ENCODE assay signal across 8 mouse cellular contexts in genomic region chr1:131097700-131098094, GRCm38 (mm10). TPM values are rescaled to one million over a fixed set of nuclear protein-coding genes. Genes with fewer than 3 reads are reported as not detected.
DNase-seq lines count a peak whose midpoint lies in the region; ATAC-seq and TF ChIP-seq lines count a peak whose summit lies in the region.

Mapkapk2 (minus strand) TSS chr1:131097826.

- peak; percentile 76 for TF ChIP-seq POLR2A in kidney, adult 2 months (IDR thresholded peaks at IDR 0.05; ENCODE audit: low read depth, low read length)

- WGBS in embryonic facial prominence, embryonic 12.5 days, result under 1% methylated on average over 32 of the region's 32 CpGs
- WGBS in kidney, adult 2 months, result 1% methylated on average over 31 of the region's 32 CpGs
- 0% methylated on average over 29 of the region's 32 CpGs for WGBS in limb, embryonic 15.5 days

- H3K4me2 ChIP-seq in embryonic facial prominence, embryonic 12.5 days (replicated peaks), result peak within 1 kb of the TSS; percentile 87
- peak within 1 kb of the TSS; percentile 69 for H3K4me2 ChIP-seq in limb, embryonic 15.5 days

- peak within 1 kb of the TSS; percentile 95 for H3K9ac ChIP-seq in embryonic facial prominence, embryonic 12.5 days
- peak within 1 kb of the TSS; percentile 91 for H3K9ac ChIP-seq in limb, embryonic 15.5 days

- TF ChIP-seq CTCF in kidney, adult 2 months (conservative IDR thresholded peaks at IDR 0.05; ENCODE audit: insufficient read depth, insufficient read length, low read depth, low read length), result no peak

- no peaks in the 10 kb centered on the region for H3K36me3 ChIP-seq in embryonic facial prominence, embryonic 12.5 days
- no peaks in the 10 kb centered on the region for H3K36me3 ChIP-seq in kidney, adult 2 months (ENCODE audit: control insufficient read depth, insufficient read depth, low read length)
- no peaks in the 10 kb centered on the region for H3K36me3 ChIP-seq in limb, embryonic 15.5 days

- H3K4me1 ChIP-seq in embryonic facial prominence, embryonic 12.5 days, result peaks cover 16% of the 10 kb centered on the region
- H3K4me1 ChIP-seq in kidney, adult 2 months (ENCODE audit: control insufficient read depth, insufficient read depth, low read length), result peaks cover 28% of the 10 kb centered on the region
- peaks cover 31% of the 10 kb centered on the region for H3K4me1 ChIP-seq in limb, embryonic 15.5 days

- H3K27ac ChIP-seq in embryonic facial prominence, embryonic 12.5 days, result peak within 1 kb of the TSS; percentile 91
- H3K27ac ChIP-seq in kidney, adult 2 months (ENCODE audit: insufficient read depth, low read depth, low read length), result peak within 1 kb of the TSS; percentile 83
- peak within 1 kb of the TSS; percentile 92 for H3K27ac ChIP-seq in limb, embryonic 15.5 days

- no peaks in the 10 kb centered on the region for H3K9me3 ChIP-seq in embryonic facial prominence, embryonic 12.5 days
- H3K9me3 ChIP-seq in limb, embryonic 15.5 days, result no peaks in the 10 kb centered on the region

- peak; percentile 93 for ATAC-seq in embryonic facial prominence, embryonic 12.5 days (ENCODE audit: insufficient number of reproducible peaks, insufficient read depth, low FRiP score, low TSS enrichment)
- peak; percentile 95 for ATAC-seq in limb, embryonic 15.5 days (ENCODE audit: insufficient number of reproducible peaks, low FRiP score, low TSS enrichment, low read depth)

- peak; percentile 93 for DNase-seq in 3134 (ENCODE audit: extremely low read depth, insufficient read length, low spot score)
- peak; percentile 95 for DNase-seq in adrenal gland, postnatal 25 days
- DNase-seq in heart, adult 18-20 months, result peak; percentile 95 to 96
- peak; percentile 95 for DNase-seq in kidney, adult 2 months
- DNase-seq in monocyte, adult 2 months (ENCODE audit: low read depth in 1 of 2, low spot score in 2 of 2), result peak; percentile 67 to 88
- peak; percentile 92 to 93 for DNase-seq in spleen, postnatal 36 days (ENCODE audit: low spot score in 2 of 2)

- no peaks in the 10 kb centered on the region for H3K27me3 ChIP-seq in embryonic facial prominence, embryonic 12.5 days
- H3K27me3 ChIP-seq in kidney, adult 2 months (replicated peaks; ENCODE audit: control insufficient read depth, insufficient read depth, low read length), result no peaks in the 10 kb centered on the region
- H3K27me3 ChIP-seq in limb, embryonic 15.5 days, result no peaks in the 10 kb centered on the region

- H3K4me3 ChIP-seq in embryonic facial prominence, embryonic 12.5 days, result peak within 1 kb of the TSS; percentile 95
- peak within 1 kb of the TSS; percentile 95 for H3K4me3 ChIP-seq in kidney, adult 2 months (ENCODE audit: insufficient read depth, low read depth, low read length)
- H3K4me3 ChIP-seq in limb, embryonic 15.5 days, result peak within 1 kb of the TSS; percentile 93

RNA-seq across cellular contexts. Expression of gene Mapkapk2, which starts in this region (rescaled TPM):
- 134 and 159 TPM in 2 replicates for total RNA-seq in adrenal gland, postnatal 25 days (2021)
- 62.3 and 63.1 TPM in 2 replicates for polyA plus RNA-seq in embryonic facial prominence, embryonic 12.5 days (2016; fragmentation: Nextera tagmentation; extraction: Ambion mirVana)
- total RNA-seq in heart, adult 18-20 months (2021), result 100 to 1,000 TPM; 311 to 318 TPM
- 95.3 and 99.5 TPM in 2 replicates for polyA plus RNA-seq in kidney, adult 2 months (2012; rRNA removed)
- polyA plus RNA-seq in limb, embryonic 15.5 days (2015; fragmentation: Nextera tagmentation; extraction: Ambion mirVana), result 27.7 and 36.1 TPM in 2 replicates

Comparison
In these comparisons a context has a peak if more than half of its experiments do, and no peak if none do; other contexts are left out.
1. Peak in every context shown above with its lines: DNase-seq, ATAC-seq, H3K4me3 ChIP-seq and H3K27ac ChIP-seq.